ENCODE assay signal across 9 mouse cellular contexts in genomic region chr12:86833711-86834415, GRCm38 (mm10). TPM values are rescaled to one million over a fixed set of nuclear protein-coding genes. Genes with fewer than 3 reads are reported as not detected.
A peak's percentile ranks its signal among the peaks of the same experiment; 100 is the strongest.
DNase-seq lines count a peak whose midpoint lies in the region; ATAC-seq and TF ChIP-seq lines count a peak whose summit lies in the region.
"Had no signal": no experiment of that assay in that cellular context is flagged by ENCODE, and none has a peak within 500 bp of the region (broad histone marks: within the 10 kb centered on the region; RNA-seq: fewer than 3 reads in every experiment).

No protein-coding gene starts in this region.

- H3K36me3 ChIP-seq in CH12.LX (replicated peaks in 1 of 2; ENCODE audit: control insufficient read depth in 1 of 2, insufficient read depth in 1 of 2, low read length in 1 of 2) = no peaks in the 10 kb centered on the region
- no peaks in the 10 kb centered on the region for H3K36me3 ChIP-seq in heart, postnatal 0 days (replicated peaks; ENCODE audit: control insufficient read depth, insufficient read depth, low read length)
- no peaks in the 10 kb centered on the region for H3K36me3 ChIP-seq in limb, embryonic 13.5 days
- H3K36me3 ChIP-seq: hindbrain, embryonic 15.5 days had no signal

- H3K4me1 ChIP-seq in CH12.LX (ENCODE audit: control insufficient read depth in 1 of 2, insufficient read depth in 2 of 2) = peaks cover 17 to 73% of the 10 kb centered on the region in 2 experiments
- H3K4me1 ChIP-seq in heart, postnatal 0 days (ENCODE audit: control insufficient read depth, insufficient read depth) = peaks cover 60% of the 10 kb centered on the region
- peaks cover 48% of the 10 kb centered on the region for H3K4me1 ChIP-seq in limb, embryonic 13.5 days

- H3K4me3 ChIP-seq in CH12.LX (replicated peaks in 1 of 3; ENCODE audit: low read depth in 2 of 3, low read length in 2 of 3, poor library complexity in 1 of 3) = no peak overlapping the region
- H3K4me3 ChIP-seq in heart, postnatal 0 days (ENCODE audit: low read depth, low read length) = no peak overlapping the region
- H3K4me3 ChIP-seq in limb, embryonic 13.5 days = no peak overlapping the region
- H3K4me3 ChIP-seq: hindbrain, embryonic 15.5 days had no signal

- peak; percentile 54 for TF ChIP-seq EP300 in CH12.LX (IDR thresholded peaks at IDR 0.05; ENCODE audit: low read length)
- TF ChIP-seq EP300 in heart, postnatal 0 days (IDR thresholded peaks at IDR 0.05; ENCODE audit: low read depth) = peak; percentile 93

- no peak for TF ChIP-seq CTCF in CH12.LX (conservative IDR thresholded peaks at IDR 0.05 in 1 of 2, IDR thresholded peaks at IDR 0.05 in 1 of 2; ENCODE audit: low read depth in 2 of 2, low read length in 2 of 2)
- TF ChIP-seq CTCF in heart, postnatal 0 days (IDR thresholded peaks at IDR 0.05; ENCODE audit: low read depth) = no peak

- H3K79me2 ChIP-seq in CH12.LX (replicated peaks; ENCODE audit: control insufficient read depth, extremely low read depth, insufficient read depth, poor library complexity, severe bottlenecking) = no peaks in the 10 kb centered on the region

- in situ Hi-C loops in CH12.LX (cut with MboI; ENCODE audit: low pct_ligation_motif_present, low pct_unique_long_range_greater_than_20kb, low sequenced_read_pairs) = loop anchor here (5.0 kb wide), 1 partner anchor 53 kb away; no protein-coding TSS in a partner anchor

- 0 out of 2 replicates have a peak overlapping the region, but pooled peaks have one; percentile 2 for H3K4me2 ChIP-seq in CH12.LX (ENCODE audit: insufficient read depth, low read depth, poor library complexity, severe bottlenecking)
- H3K4me2 ChIP-seq in heart, postnatal 0 days (ENCODE audit: low read depth, low read length) = no peak overlapping the region
- H3K4me2 ChIP-seq in limb, embryonic 13.5 days (replicated peaks) = no peak overlapping the region
- H3K4me2 ChIP-seq: hindbrain, embryonic 15.5 days had no signal

- WGBS in heart, postnatal 0 days = 11% methylated on average over 6 of the region's 6 CpGs
- WGBS in limb, embryonic 13.5 days = 66% methylated on average over 6 of the region's 6 CpGs

- peak overlapping the region; percentile 48 for H3K27ac ChIP-seq in CH12.LX (ENCODE audit: insufficient read depth, low read depth)
- H3K27ac ChIP-seq in heart, postnatal 0 days (ENCODE audit: low read depth) = peak overlapping the region; percentile 93
- H3K27ac ChIP-seq in limb, embryonic 13.5 days = peak overlapping the region; percentile 7; the same call in 1 of the 2 replicates

- no peaks in the 10 kb centered on the region for H3K27me3 ChIP-seq in CH12.LX (replicated peaks)
- no peaks in the 10 kb centered on the region for H3K27me3 ChIP-seq in heart, postnatal 0 days (ENCODE audit: control insufficient read depth, insufficient read depth, low read length)
- no peaks in the 10 kb centered on the region for H3K27me3 ChIP-seq in limb, embryonic 13.5 days
- H3K27me3 ChIP-seq: hindbrain, embryonic 15.5 days had no signal

- TF ChIP-seq POLR2A in CH12.LX (IDR thresholded peaks at IDR 0.05; ENCODE audit: low read depth, low read length) = peak; percentile 44; the same call in 1 of the 2 replicates

- peak; percentile 57 for ATAC-seq in common myeloid progenitor, adult 5-6 weeks (replicated peaks; ENCODE audit: low read depth, poor library complexity, severe bottlenecking)
- ATAC-seq in heart, postnatal 0 days (ENCODE audit: insufficient read depth, low read depth) = peak; percentile 88
- no peak for ATAC-seq in limb, embryonic 13.5 days (ENCODE audit: low FRiP score, low read depth)

- DNase-seq in B cell, adult 2 months = peak; percentile 83 to 88
- peak; percentile 63 for DNase-seq in CH12.LX (ENCODE audit: extremely low read depth)
- DNase-seq in heart, postnatal 0 days (ENCODE audit: low spot score) = peak; percentile 98
- DNase-seq in monocyte, adult 2 months (ENCODE audit: low read depth in 1 of 2, low spot score in 2 of 2) = peak; percentile 86 to 96
- peak; percentile 53 for DNase-seq in thymus, postnatal 25 days
- DNase-seq in layer of hippocampus, postnatal 10 days (ENCODE audit: low spot score in 2 of 2) = no peak

- peak overlapping the region; percentile 5; the same call in 1 of the 2 replicates for H3K9ac ChIP-seq in CH12.LX (ENCODE audit: insufficient read depth, low read depth)
- H3K9ac ChIP-seq in heart, postnatal 0 days (replicated peaks; ENCODE audit: low read depth, low read length) = peak overlapping the region; percentile 15
- H3K9ac ChIP-seq in limb, embryonic 13.5 days = no peak overlapping the region
- H3K9ac ChIP-seq: hindbrain, embryonic 15.5 days had no signal

- no peak for TF ChIP-seq RAD21 in CH12.LX (IDR thresholded peaks at IDR 0.05; ENCODE audit: low read depth, low read length)

- dilution Hi-C loops in CH12.LX (cut with MboI; ENCODE audit: extremely low pct_ligation_motif_present, extremely low pct_unique_long_range_greater_than_20kb, low sequenced_read_pairs) = no loop called here

- no peaks in the 10 kb centered on the region for H3K9me3 ChIP-seq in CH12.LX (replicated peaks; ENCODE audit: low read length)
- H3K9me3 ChIP-seq in heart, postnatal 0 days (replicated peaks; ENCODE audit: control insufficient read depth, low read length) = no peaks in the 10 kb centered on the region
- H3K9me3 ChIP-seq in limb, embryonic 13.5 days = no peaks in the 10 kb centered on the region
- H3K9me3 ChIP-seq: hindbrain, embryonic 15.5 days had no signal

TF ChIP-seq in CH12.LX, 34 proteins besides CTCF, POLR2A, EP300 and RAD21:
- TF ChIP-seq UBTF (IDR thresholded peaks at IDR 0.05; ENCODE audit: low read depth, low read length) = no peak
- no peak for TF ChIP-seq MAX (IDR thresholded peaks at IDR 0.05; ENCODE audit: low read length)
- no peak for TF ChIP-seq MYC (IDR thresholded peaks at IDR 0.05; ENCODE audit: low read depth, low read length)
- TF ChIP-seq MAZ (IDR thresholded peaks at IDR 0.05; ENCODE audit: low read depth, low read length) = peak; percentile 11; the same call in 1 of the 2 replicates
- TF ChIP-seq GABPA (IDR thresholded peaks at IDR 0.05; ENCODE audit: insufficient replicate concordance, low read depth, low read length) = no peak
- TF ChIP-seq TCF12 (IDR thresholded peaks at IDR 0.05; ENCODE audit: low read depth, low read length) = peak; percentile 32; the same call in 1 of the 2 replicates
- peak; percentile 76 for TF ChIP-seq BHLHE40 (IDR thresholded peaks at IDR 0.05; ENCODE audit: low read depth, low read length)
- no peak for TF ChIP-seq JUN (IDR thresholded peaks at IDR 0.05; ENCODE audit: insufficient read depth, low read depth, low read length)
- TF ChIP-seq ZC3H11A (IDR thresholded peaks at IDR 0.05; ENCODE audit: low read depth, low read length) = no peak
- 0 out of 2 replicates have a peak, but pooled peaks have one; percentile 41 for TF ChIP-seq ELF1 (IDR thresholded peaks at IDR 0.05; ENCODE audit: low read depth, low read length)
- peak; percentile 70 for TF ChIP-seq ETS1 (conservative IDR thresholded peaks at IDR 0.05; ENCODE audit: low read depth, low read length)
- no peak for TF ChIP-seq ZKSCAN1 (IDR thresholded peaks at IDR 0.05; ENCODE audit: borderline replicate concordance, low read depth, low read length)
- TF ChIP-seq MEF2A (IDR thresholded peaks at IDR 0.05; ENCODE audit: borderline replicate concordance, low read depth, low read length) = peak; percentile 35; the same call in 1 of the 2 replicates
- no peak for TF ChIP-seq MXI1 (IDR thresholded peaks at IDR 0.05; ENCODE audit: low read depth, low read length)
- TF ChIP-seq JUND (conservative IDR thresholded peaks at IDR 0.05; ENCODE audit: low read depth, low read length) = no peak
- TF ChIP-seq USF1 (IDR thresholded peaks at IDR 0.05; ENCODE audit: low read depth, low read length) = peak; percentile 44; the same call in 1 of the 2 replicates
- TF ChIP-seq SIN3A (IDR thresholded peaks at IDR 0.05; ENCODE audit: low read length) = 0 out of 2 replicates have a peak, but pooled peaks have one; percentile 36
- no peak for TF ChIP-seq CHD2 (IDR thresholded peaks at IDR 0.05; ENCODE audit: low read length)
- TF ChIP-seq SMC3 (IDR thresholded peaks at IDR 0.05; ENCODE audit: low read depth, low read length) = no peak
- TF ChIP-seq ZNF384 (IDR thresholded peaks at IDR 0.05; ENCODE audit: low read depth, low read length) = peak; percentile 97
- TF ChIP-seq TBP (conservative IDR thresholded peaks at IDR 0.05; ENCODE audit: low read depth, low read length) = no peak

RNA-seq across cellular contexts. Expression of gene Irf2bpl, which starts 50.7 kb away (rescaled TPM):
- 19.6 and 21.4 TPM in 2 replicates for total RNA-seq in CH12.LX (2012; rRNA removed)
- 7.0 and 8.2 TPM in 2 replicates for total RNA-seq in CH12.LX (2014; rRNA removed)
- polyA plus RNA-seq in CH12.LX (2012; ENCODE audit: insufficient read length, low read depth) = 10.2 and 12.1 TPM in 2 replicates
- 1.9 and 3.6 TPM in 2 replicates for total RNA-seq in common myeloid progenitor, adult 5-6 weeks (2017)
- total RNA-seq in heart, postnatal 0 days (2014; rRNA removed; ENCODE audit: low replicate concordance) = 74.0 and 88.5 TPM in 2 replicates
- 26.4 and 30.0 TPM in 2 replicates for polyA plus RNA-seq in heart, postnatal 0 days (2015; fragmentation: Nextera tagmentation; extraction: Ambion mirVana)
- 39.2 and 41.2 TPM in 2 replicates for polyA plus RNA-seq in limb, embryonic 13.5 days (2015; fragmentation: Nextera tagmentation; extraction: Ambion mirVana)
- total RNA-seq in layer of hippocampus, postnatal 10 days (2021) = 10 to 100 TPM; 77.9 to 81.5 TPM

Comparison
In these comparisons a context has a peak if more than half of its experiments do, and no peak if none do; other contexts are left out.
1. DNase-seq: peak in B cell, adult 2 months (2 of 2), CH12.LX (single experiment), heart, postnatal 0 days (single experiment), monocyte, adult 2 months (2 of 2) and thymus, postnatal 25 days (single experiment); none in layer of hippocampus, postnatal 10 days (0 of 2).
2. H3K27ac ChIP-seq: peak in every context shown above with its lines; median percentile 93 in heart, postnatal 0 days; 48 in CH12.LX; 7 in limb, embryonic 13.5 days.